Mouse (Mus musculus): Measurements from ENCODE around the gene D11Wsu47e.

D11Wsu47e gene

GRCm38 (mm10) chr11:113705966-113706652, 21.9 kb downstream of the D11Wsu47e start:
- DNase-seq (ENCODE audit: low read depth, low spot score) = no peak

DNA sequence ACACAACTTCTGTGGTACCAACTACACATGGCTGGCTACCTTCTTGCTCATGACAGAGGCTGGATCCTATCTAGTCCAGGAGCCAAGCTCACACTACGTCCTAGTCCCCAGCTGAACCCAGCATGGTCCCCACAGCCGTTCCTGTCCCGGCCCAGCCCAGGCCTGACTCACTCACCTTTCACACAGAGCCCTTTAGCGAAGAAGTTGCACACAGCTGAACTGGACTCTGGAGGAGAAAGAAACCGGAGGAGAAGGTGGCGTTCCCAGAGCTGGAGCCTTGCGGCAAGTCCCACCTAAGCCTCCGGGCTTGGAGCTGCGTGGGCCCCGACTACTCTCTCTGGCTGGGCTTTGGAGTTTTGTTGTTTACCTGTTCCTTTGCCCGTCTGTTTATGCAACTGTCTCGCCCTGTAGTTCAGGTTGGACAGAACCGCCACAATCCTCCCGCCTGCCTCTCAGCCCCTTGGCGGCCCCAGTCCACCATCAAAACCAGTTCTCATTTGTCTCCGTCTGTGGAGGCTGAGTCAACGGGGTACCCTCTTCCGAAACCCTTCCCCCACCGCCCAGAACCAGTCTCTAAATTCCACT, 24.5 kb downstream of the D11Wsu47e start:
- no peak for DNase-seq (ENCODE audit: low read depth, low spot score)

DNA sequence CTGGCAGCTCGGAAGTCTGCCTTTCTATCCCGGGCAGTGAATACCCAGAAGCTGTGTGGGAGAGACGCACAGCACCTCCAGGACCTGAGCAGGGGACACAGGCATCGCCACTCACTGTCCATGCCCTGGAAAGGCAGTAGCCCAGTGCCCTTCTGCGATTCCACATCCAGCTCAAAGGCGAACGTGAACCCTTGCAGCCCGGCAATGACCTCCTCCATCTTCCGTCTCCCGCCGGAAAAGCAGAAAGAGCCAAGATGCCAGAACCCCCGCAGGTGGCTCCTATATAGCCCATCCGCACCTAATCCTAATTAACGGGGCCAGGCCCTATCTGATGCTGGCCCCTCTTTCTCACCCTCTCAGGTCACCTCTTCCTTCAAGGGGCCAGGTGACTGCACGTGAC, 25.1 kb downstream of the D11Wsu47e start:
- DNase-seq (ENCODE audit: low read depth, low spot score) = no peak

- no peak for DNase-seq (ENCODE audit: low read depth, low spot score)
Observed at GRCm38 (mm10) chr11:113709731-113710256, 25.6 kb downstream of the D11Wsu47e start, which contains the start of gene Cpsf4l. TSS of gene Cpsf4l (minus strand) at chr11:113710017.

- no peak for DNase-seq (ENCODE audit: low read depth, low spot score)
Observed at GRCm38 (mm10) chr11:113710257-113710777, 26.1 kb downstream of the D11Wsu47e start.

GRCm38 (mm10) chr11:113711061-113711460, 26.8 kb downstream of the D11Wsu47e start:
- no peak for DNase-seq (ENCODE audit: low read depth, low spot score)

DNA sequence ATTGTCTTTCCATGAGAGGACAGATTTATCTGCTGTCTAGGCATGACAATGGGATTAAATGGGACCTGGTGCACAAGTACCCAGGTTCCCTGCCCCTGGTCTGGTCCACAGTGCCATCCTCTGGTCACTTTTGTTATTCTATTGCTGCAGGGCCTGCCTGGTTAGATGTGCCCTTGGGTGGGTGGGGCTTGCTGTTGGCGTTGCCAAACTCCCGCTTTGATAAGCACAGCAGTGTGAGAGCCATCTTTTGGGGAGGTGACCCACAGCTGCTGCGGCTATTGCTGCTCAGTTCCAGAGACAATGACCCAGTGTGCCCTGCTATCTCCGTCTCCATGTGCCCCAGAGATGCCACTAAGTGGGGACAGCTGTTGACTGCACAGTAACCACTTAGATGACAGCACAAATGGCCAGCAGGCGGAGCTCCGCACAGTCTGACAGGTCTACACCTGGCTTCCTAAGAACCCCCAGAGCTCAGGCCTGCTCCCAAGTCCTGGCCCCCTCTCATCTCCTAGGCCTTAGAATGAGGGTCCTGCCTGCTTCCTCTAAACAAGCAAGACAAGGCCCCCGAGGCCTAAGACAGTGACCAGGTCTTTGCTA, 31.0 kb downstream of the D11Wsu47e start:
- no peak for DNase-seq (ENCODE audit: low read depth, low spot score)

GRCm38 (mm10) chr11:113716132-113716531, 31.9 kb downstream of the D11Wsu47e start:
- no peak for DNase-seq (ENCODE audit: low read depth, low spot score)

DNA sequence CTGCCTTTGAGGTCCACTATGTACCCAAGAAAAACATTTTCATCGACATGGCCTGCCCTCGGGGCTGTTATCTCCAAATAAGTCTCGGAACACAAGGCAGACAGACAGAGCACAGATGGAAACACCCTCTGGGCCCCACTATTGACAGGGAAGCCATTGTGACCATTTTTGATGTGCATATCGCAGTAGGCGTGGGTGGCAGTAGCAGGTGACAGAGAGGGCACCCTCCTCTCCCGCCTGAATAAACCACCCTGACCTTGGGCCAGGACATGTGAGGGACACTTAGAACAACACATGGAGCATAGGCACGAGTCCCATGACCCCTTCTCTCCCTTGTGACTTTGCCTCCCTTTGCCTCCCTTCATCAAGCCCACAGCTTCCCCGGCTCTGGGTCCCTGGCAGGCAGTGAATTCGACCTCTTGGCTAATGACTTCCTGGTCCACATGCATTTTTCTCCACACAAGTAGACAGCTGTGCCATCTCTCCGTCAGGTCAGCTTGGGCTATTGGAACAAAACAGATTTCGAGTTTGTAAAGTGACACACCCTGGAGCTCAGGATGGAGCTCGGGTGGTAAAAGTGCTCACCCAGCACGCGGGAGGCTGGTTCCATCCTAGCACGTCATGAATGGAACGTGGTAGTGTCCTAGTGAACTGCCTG, 33.7 kb downstream of the D11Wsu47e start:
- DNase-seq (ENCODE audit: low read depth, low spot score) = no peak

DNA sequence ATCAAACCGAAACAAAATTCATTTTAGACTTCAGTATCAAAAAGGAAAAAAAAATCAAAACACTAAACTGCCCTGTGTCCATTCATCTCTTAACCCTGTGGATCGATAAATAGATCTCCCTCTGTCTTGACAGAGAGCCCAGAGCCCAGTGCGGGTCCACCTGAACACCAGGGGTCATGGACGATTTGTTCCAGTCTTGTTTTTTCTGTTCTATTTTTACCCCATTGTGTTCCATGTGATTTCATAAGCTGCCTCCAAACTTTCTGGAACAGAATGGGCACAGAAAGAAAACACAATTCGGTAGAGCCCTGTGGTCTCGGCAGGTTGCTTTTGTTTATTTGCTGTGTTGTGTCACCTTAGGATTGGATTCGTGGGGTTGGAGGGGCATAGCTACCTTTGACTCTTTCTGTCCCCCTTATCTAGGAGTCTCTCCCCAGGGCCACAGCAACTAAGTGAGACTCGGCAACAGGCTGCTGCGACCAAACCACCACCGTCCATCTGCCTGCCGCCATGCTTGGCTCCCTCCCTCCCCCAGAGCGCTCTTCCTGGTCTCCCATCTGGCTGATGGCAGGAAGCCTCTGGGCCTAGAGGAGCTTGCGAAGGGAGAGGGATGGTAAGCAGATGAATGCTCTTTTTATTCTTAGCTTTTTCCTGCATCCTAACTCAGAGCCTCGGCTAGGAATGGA, 38.3 kb downstream of the D11Wsu47e start:
- DNase-seq (ENCODE audit: low read depth, low spot score) = no peak

- no peak for DNase-seq (ENCODE audit: low read depth, low spot score)
Observed at GRCm38 (mm10) chr11:113725235-113726048, 41.2 kb downstream of the D11Wsu47e start.

DNA sequence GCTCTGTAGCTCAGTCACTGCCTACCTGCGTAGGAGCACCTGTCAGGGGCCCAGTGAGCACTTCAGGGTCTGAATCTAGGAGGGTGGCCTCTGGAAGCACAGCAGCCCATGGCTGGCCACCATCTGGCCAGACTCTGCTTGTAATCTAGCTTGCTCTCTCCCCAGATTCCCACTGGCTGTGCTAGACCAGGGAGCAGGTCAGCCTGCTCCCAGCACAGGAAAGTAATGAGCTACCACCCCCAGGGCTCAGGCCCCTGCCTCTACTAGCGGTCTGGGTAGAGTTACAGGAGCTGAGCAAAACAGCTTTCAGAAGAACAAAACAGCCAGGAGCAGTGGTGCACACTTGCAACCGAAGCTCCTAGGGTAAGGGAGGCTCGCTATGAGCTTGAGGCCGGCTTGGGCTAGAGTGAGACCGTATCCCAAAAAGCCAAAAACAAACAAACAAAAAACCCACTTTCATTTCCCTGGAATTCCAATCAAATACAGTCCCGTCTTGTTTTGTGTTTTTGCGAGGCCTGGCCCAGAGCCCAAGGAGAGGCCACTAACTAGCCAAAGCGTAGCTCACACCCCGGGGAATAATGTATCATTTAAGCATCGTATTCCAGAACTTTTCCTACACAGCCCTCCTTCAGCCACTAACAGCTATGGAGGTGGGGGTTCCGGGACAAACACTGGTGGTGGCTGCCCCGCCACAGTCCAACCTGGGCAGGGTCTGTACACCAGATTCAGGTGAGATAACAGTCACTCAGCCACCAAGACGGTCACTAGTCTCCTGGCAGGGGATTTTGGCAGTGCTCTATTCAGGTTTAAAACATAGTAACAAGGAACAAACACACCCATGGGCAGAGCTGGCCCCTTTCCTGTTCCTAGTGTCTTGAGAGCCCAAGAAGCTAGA, 43.0 kb downstream of the D11Wsu47e start:
- DNase-seq (ENCODE audit: low read depth, low spot score) = no peak

- no peak for DNase-seq (ENCODE audit: low read depth, low spot score)
Observed at GRCm38 (mm10) chr11:113727992-113728391, 43.8 kb downstream of the D11Wsu47e start.

DNA sequence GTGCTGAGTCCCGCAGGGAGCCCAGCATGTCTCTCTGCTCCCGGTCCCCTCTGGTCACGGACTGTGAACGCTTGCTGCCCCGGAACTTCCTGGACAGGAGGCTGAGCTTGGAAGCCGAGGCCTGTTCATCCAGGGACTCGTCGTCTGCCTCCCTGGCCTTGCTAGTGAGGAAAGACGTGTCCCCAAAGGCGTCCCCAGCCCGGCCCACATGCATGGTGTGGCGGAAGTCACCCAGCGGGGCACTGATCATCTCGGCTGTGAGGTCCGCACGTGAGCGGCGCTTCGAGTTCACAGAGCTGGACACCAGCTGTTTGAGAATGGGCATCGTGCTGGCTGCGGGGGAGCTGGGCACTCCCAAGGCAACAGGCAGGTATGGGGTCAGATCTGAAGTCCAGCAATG, 45.0 kb downstream of the D11Wsu47e start:
- DNase-seq (ENCODE audit: low read depth, low spot score) = no peak

GRCm38 (mm10) chr11:113729917-113730316, 45.7 kb downstream of the D11Wsu47e start:
- no peak for DNase-seq (ENCODE audit: low read depth, low spot score)

DNA sequence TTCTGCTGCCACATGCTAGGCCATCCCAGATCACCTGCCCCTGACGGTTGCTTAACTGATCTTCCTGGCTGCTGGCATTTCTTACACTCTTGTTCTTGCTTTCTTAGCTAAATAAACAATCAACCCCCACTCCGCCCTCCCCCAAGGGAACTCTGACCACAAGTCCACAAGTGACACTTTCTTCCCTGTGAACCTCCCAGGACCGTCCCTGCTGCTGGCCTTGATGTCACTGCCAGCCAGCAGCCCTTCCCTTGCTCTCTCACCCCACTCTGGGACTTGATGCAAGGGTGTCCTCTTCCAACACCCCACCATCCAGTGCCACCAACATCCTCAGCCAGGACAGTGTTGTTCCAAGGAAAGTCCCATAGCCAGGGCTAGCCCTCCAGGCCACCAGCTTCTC, 46.7 kb downstream of the D11Wsu47e start:
- DNase-seq (ENCODE audit: low read depth, low spot score) = no peak

DNA sequence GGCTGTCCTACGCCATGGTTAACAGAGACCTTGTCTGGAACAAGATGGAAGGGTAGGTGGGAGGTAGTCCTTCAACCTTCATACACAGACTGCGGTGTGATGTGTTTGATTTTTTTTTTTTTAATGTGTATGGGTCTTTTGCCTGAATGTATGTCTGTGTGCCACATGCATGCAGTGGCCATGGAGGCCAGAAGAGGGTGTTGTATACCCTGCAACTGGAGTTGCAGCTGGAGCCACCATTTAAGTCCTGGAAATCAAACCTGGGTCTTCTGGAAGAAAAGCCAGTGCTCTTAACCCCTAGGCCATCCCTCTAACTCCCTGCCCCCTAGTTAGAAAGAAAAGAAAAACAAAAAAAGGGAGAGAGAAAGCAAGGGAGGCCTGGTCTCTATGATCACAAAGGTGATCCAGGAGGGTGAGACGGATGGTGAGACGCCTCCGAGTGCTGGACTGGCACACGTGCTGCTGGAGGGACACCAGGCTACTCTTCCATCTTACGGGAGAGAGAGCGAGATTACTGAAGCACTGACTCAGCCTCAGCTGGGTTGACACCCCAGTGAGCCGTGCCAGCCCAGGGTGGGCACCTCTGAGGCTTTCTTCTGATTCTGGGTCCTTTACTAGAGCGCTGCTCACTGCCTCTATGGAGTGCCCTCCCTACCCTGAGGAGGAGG, 47.9 kb downstream of the D11Wsu47e start:
- no peak for DNase-seq (ENCODE audit: low read depth, low spot score)

DNA sequence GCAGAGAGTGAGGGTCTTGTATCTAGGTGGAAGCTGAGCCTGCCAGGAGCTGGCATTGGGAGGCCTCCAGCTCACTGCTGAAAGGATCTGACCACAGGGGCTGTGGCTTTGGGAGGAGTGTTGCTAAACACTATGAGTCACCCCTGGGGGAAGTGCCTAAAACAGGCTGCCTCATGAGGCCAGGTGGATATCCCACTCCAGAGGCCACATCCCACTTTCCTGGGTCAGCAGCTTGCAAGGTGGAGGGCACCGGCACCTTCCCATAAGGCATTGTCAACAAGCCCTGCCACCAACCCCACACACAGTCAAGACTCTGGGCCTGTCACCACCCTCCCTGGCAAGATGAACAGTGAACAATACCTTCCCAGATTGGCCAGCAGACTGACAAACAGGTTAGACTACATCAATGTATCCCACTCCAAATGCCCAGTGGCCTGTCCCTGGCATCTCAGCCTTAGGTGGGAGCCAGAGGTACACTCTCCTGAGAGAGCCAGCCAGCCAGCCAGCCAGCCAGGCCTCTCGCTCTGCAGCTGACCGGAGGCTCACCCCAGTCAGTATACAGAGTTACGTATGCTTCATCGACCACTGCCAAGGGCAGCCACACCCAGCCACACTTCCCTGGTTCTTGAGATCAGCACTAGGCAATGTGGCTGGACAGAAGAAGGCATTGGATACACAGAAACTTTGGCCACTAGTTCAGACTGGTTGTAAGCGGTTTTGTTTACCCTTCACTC, 49.6 kb downstream of the D11Wsu47e start:
- DNase-seq (ENCODE audit: low read depth, low spot score) = no peak
